Mouse (Mus musculus): ENCODE measurements around the gene Gm49368.

- TF ChIP-seq CTCF (IDR thresholded peaks at IDR 0.05; ENCODE audit: borderline replicate concordance, control insufficient read depth, extremely low read depth, insufficient read depth, low read length, poor library complexity) (no peak), POLR2A (IDR thresholded peaks at IDR 0.05; ENCODE audit: control insufficient read depth, extremely low read depth, insufficient read depth, low read length, poor library complexity) (no peak)
These were observed 9.4 kb upstream of the Gm49368 start for GRCm38 (mm10) chr7:128053061-128053460.

Measured in thymus, adult 2 months (tissue).